Mouse (Mus musculus): ENCODE measurements around the gene Snx15. TPM values are rescaled to one million over a fixed set of nuclear protein-coding genes. Genes with fewer than 3 reads are reported as not detected.
A peak's percentile ranks its signal among the peaks of the same experiment; 100 is the strongest.

The Snx15 gene
- polyA plus RNA-seq, 1 experiment, result not detected

- H3K4me1 ChIP-seq (ENCODE audit: control insufficient read depth, insufficient read depth, low read length), result peaks cover 11% of the 10 kb centered on the region
- TF ChIP-seq POLR2A (IDR thresholded peaks at IDR 0.05; ENCODE audit: insufficient read depth, low read depth, low read length) (no peak), CTCF (IDR thresholded peaks at IDR 0.05; ENCODE audit: insufficient read depth, low read depth, low read length) (no peak)
- H3K27ac ChIP-seq (ENCODE audit: insufficient read depth, low read depth, low read length), result no peak overlapping the region
- peak overlapping the region; percentile 24; the same call in 1 of the 2 replicates for H3K4me3 ChIP-seq (ENCODE audit: insufficient read depth, low read depth, low read length)
- under 1% methylated on average over 17 of the region's 17 CpGs for WGBS
These were observed 42.7 kb downstream of the Snx15 start for GRCm38 (mm10) chr19:6085417-6085879.

- WGBS, result under 1% methylated on average over 58 of the region's 58 CpGs
- H3K27ac ChIP-seq (ENCODE audit: insufficient read depth, low read depth, low read length), result no peak within 1 kb of the TSS
- TF ChIP-seq POLR2A (IDR thresholded peaks at IDR 0.05; ENCODE audit: insufficient read depth, low read depth, low read length) (no peak), CTCF (IDR thresholded peaks at IDR 0.05; ENCODE audit: insufficient read depth, low read depth, low read length) (no peak)
These were observed 43.4 kb downstream of the Snx15 start, which contains the start of the genes Zfpl1 and Cdca5 for GRCm38 (mm10) chr19:6084478-6085248. Zfpl1 (minus strand) TSS chr19:6084956. Cdca5 (plus strand) TSS chr19:6084983.

DNA sequence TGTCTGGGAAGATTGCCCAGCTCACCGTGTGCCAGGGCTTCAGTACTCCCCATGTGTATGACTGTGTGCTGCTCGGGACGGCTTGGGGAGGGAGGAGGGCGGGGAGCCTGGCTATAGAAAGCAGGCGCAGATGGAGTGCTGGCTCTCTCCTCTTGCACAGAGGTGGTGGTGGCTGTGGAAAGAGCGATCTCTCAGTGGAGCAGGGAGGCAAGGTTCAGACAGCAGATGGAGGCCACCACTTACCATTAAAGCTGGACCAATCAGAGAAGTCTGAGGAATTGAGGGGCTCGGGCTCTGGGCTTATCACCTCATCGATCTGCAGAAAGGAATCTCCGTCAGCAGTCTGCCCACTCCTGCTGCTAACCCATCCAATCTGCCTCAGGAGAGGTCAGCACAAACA lies 45.9 kb downstream of the Snx15 start, which contains the start of gene Gm28374:
Gene Gm28374 (minus strand): TSS at position 101 of the 400 bp plus-strand sequence.
- 75% methylated on average over 9 of the region's 9 CpGs for WGBS
- Histone ChIP-seq H3K4me1 (ENCODE audit: control insufficient read depth, insufficient read depth, low read length) (peaks cover 14% of the 10 kb centered on the region), H3K4me3 (ENCODE audit: insufficient read depth, low read depth, low read length) (no peak within 1 kb of the TSS), H3K27ac (ENCODE audit: insufficient read depth, low read depth, low read length) (no peak within 1 kb of the TSS)
- TF ChIP-seq CTCF (IDR thresholded peaks at IDR 0.05; ENCODE audit: insufficient read depth, low read depth, low read length) (no peak), POLR2A (IDR thresholded peaks at IDR 0.05; ENCODE audit: insufficient read depth, low read depth, low read length) (no peak)

More at GRCm38 (mm10) chr19:6084478-6085248, 43.4 kb downstream of the Snx15 start, which contains the start of the genes Zfpl1 and Cdca5:
- peak within 1 kb of the TSS; percentile 56 for H3K4me3 ChIP-seq (ENCODE audit: insufficient read depth, low read depth, low read length)
- peaks cover 11% of the 10 kb centered on the region for H3K4me1 ChIP-seq (ENCODE audit: control insufficient read depth, insufficient read depth, low read length)

DNA sequence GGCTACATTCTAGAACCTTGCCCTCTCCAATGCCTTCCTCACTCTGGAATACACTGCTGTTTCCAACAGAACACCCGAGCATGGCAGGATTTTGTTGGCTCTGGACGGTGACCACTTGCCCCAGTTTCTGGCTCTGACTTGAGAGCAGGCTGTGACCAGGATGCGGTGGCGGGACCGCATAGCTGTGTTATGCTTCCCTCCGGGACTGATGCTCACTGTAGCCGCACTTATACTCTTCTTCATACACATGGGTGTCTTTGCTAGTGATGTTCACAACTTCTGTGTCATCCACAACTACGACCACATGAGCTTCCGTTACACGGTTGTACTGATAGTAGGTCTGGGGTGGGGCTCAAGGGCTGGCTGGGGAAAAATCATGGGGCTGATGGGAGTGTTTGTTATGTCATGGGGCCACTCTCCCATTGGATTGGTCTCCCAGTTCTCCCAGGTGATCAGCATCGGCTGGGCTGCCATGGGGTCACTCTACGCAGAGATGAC lies 48.1 kb downstream of the Snx15 start, which contains the start of gene Tmem262:
Gene Tmem262 (plus strand): TSS at position 51 of the 498 bp plus-strand sequence.
- Histone ChIP-seq H3K27ac (ENCODE audit: insufficient read depth, low read depth, low read length) (no peak within 1 kb of the TSS), H3K4me1 (ENCODE audit: control insufficient read depth, insufficient read depth, low read length) (peaks cover 13% of the 10 kb centered on the region), H3K4me3 (ENCODE audit: insufficient read depth, low read depth, low read length) (no peak within 1 kb of the TSS)
- 90% methylated on average over 12 of the region's 12 CpGs for WGBS
- TF ChIP-seq POLR2A (IDR thresholded peaks at IDR 0.05; ENCODE audit: insufficient read depth, low read depth, low read length), result no peak
- no peak for TF ChIP-seq CTCF (IDR thresholded peaks at IDR 0.05; ENCODE audit: insufficient read depth, low read depth, low read length)

DNA sequence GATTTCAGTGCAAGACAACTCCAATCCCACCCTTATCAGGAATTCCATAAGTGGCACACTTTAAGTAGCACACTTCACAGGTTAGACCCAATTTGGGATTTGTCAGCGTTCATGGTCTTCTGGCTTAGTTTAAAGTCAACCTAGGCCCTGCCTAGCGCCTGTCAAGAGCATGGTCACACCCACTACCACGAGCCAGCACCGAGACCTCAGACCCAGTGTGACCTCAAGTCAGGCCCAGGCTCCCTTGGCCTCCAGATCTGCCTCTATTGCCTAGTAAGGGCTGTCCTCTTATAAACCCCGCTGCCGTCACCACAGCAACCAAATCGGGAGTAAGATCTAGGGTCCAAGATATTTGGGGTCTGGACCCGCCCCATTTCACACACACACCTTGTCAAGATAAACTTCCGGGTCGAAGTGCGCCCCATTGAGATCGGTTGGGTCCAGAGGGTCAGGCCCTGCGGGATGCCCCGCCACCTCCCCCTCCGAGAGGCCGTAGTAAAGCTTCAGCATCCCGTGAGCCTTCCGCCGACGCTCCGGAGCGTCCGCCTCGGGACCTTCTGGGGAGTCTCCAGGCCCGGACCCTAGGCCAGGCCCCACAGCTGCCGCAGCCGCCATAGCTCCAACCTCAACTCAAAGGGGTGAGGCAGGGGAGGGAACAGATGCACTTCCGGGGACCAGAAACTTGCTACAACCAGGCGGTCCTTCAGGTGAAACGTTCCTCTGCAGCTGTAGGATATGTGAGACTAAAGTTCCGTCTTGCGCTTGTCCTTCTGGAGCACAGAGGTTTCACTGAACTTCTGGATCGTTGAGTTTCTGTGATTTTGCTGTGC lies 51.3 kb downstream of the Snx15 start, which contains the start of gene Vps51:
Gene Vps51 (minus strand): TSS at position 668 of the 830 bp plus-strand sequence.
- WGBS, result under 1% methylated on average over 33 of the region's 33 CpGs
- H3K4me3 ChIP-seq (ENCODE audit: insufficient read depth, low read depth, low read length), result peak within 1 kb of the TSS; percentile 68
- TF ChIP-seq POLR2A (IDR thresholded peaks at IDR 0.05; ENCODE audit: insufficient read depth, low read depth, low read length) (peak; percentile 43; the same call in 1 of the 2 replicates), CTCF (IDR thresholded peaks at IDR 0.05; ENCODE audit: insufficient read depth, low read depth, low read length) (no peak)
- H3K4me1 ChIP-seq (ENCODE audit: control insufficient read depth, insufficient read depth, low read length), result peaks cover 8% of the 10 kb centered on the region
- peak within 1 kb of the TSS; percentile 17; the same call in 1 of the 2 replicates for H3K27ac ChIP-seq (ENCODE audit: insufficient read depth, low read depth, low read length)

GRCm38 (mm10) chr19:6073889-6074288 lies 54.2 kb downstream of the Snx15 start:
- TF ChIP-seq CTCF (IDR thresholded peaks at IDR 0.05; ENCODE audit: insufficient read depth, low read depth, low read length) (no peak), POLR2A (IDR thresholded peaks at IDR 0.05; ENCODE audit: insufficient read depth, low read depth, low read length) (no peak)
- no peak overlapping the region for H3K4me3 ChIP-seq (ENCODE audit: insufficient read depth, low read depth, low read length)
- H3K4me1 ChIP-seq (ENCODE audit: control insufficient read depth, insufficient read depth, low read length), result peaks cover 8% of the 10 kb centered on the region
- 92% methylated on average over 5 of the region's 5 CpGs for WGBS
- H3K27ac ChIP-seq (ENCODE audit: insufficient read depth, low read depth, low read length), result no peak overlapping the region

GRCm38 (mm10) chr19:6071261-6071660 lies 56.8 kb downstream of the Snx15 start:
- TF ChIP-seq CTCF (IDR thresholded peaks at IDR 0.05; ENCODE audit: insufficient read depth, low read depth, low read length) (no peak), POLR2A (IDR thresholded peaks at IDR 0.05; ENCODE audit: insufficient read depth, low read depth, low read length) (no peak)
- Histone ChIP-seq H3K4me3 (ENCODE audit: insufficient read depth, low read depth, low read length) (no peak overlapping the region), H3K4me1 (ENCODE audit: control insufficient read depth, insufficient read depth, low read length) (peaks cover 22% of the 10 kb centered on the region), H3K27ac (ENCODE audit: insufficient read depth, low read depth, low read length) (no peak overlapping the region)
- 92% methylated on average over 19 of the region's 19 CpGs for WGBS

GRCm38 (mm10) chr19:6070571-6071250 lies 57.4 kb downstream of the Snx15 start:
- no peak for TF ChIP-seq POLR2A (IDR thresholded peaks at IDR 0.05; ENCODE audit: insufficient read depth, low read depth, low read length)
- no peak for TF ChIP-seq CTCF (IDR thresholded peaks at IDR 0.05; ENCODE audit: insufficient read depth, low read depth, low read length)
- 88% methylated on average over 31 of the region's 31 CpGs for WGBS
- no peak overlapping the region for H3K27ac ChIP-seq (ENCODE audit: insufficient read depth, low read depth, low read length)
- peaks cover 19% of the 10 kb centered on the region for H3K4me1 ChIP-seq (ENCODE audit: control insufficient read depth, insufficient read depth, low read length)
- H3K4me3 ChIP-seq (ENCODE audit: insufficient read depth, low read depth, low read length), result no peak overlapping the region
